Mouse (Mus musculus) heart, postnatal 0 days (tissue): ENCODE results near the gene Acaca.

ENCODE experiments used
- CTCF ChIP-seq: IDR thresholded peaks from 2 replicates; pipeline ENCODE4 v1.5.1; 2016; ENCODE audit warnings: antibody characterized with exemption, control low read depth, low read depth
- EP300 ChIP-seq: IDR thresholded peaks from 2 replicates; pipeline ENCODE4 v1.6.1; 2016; ENCODE audit warnings: antibody characterized with exemption, low read depth

DNA sequence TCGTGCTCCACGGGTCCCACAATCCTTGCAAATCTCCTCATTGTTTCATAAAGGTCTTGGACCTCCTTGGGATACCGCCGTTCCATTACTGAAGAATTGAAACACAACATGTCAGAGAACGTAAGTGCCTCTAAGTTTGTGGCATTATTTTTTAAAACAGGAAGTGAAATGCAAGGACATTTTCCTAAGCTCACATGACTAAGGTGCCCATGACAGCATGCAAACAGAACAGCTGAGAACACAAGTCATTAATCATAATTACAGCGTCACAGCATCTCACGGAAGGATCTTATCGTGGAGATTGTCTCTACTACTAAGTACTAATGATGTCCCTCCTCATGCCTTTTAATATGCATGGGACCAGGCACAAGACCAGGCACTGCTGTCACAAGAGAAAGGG is 38.9 kb upstream of the Acaca start:
- TF ChIP-seq CTCF (no peak), EP300 (no peak)
